Mouse (Mus musculus): ENCODE results near the gene Thsd7b.

Gene Thsd7b

DNA sequence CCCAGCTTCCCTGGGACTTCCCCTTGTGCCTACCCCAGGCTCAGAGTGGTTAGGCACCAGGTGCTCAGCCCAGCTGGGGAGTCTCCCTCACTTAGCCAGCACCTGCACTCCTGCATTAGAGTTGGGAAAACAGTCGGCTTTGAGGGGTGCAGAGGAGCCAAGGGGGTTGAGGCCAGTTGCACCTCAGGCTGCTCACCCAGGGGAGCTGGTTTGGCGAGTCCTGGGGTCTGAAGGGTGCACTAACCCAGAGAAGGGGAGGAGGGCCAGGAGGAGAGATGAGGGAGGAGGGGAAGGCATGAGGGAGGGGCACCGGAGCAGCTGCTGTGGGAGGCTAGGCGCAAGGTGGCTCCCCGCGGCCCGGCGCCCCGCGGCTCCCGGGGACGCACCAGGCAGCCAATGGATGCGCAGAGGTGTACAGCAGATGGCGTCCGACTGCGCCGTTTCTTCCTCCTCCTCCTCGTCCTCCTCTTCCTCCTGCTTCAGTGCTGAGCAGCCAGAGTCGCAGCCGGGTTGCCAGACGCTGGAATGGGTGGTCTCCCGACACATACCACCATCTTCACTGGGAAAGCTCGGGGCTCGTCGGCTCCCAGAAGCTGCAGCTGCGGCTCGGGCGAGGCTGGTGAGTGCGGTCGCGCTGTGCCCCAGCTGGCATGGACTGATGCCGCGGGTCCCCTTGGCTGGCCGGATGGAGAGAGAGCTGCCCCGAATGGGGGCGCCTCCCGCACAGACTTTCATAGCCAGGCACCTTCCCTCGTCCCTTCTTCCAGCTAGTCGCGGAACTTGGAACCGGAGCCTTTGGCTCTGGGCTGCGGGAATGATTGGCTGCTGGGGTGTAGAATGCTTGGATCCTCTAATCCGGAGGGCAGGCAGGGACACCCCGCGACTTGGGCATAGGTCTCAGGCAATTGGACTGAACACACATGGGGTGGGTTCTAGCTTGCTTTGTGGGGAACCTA, at the start of gene Thsd7b:
Gene Thsd7b (plus strand): TSS at position 321 of the 956 bp plus-strand sequence.
- no peak for DNase-seq (ENCODE audit: low read depth)

- DNase-seq (ENCODE audit: low read depth), result no peak
These were observed 28.8 kb upstream of the Thsd7b start for GRCm38 (mm10) chr1:129244292-129244691.

GRCm38 (mm10) chr1:129250704-129251443, 22.2 kb upstream of the Thsd7b start:
- no peak for DNase-seq (ENCODE audit: low read depth)

GRCm38 (mm10) chr1:129266684-129267083, 6.4 kb upstream of the Thsd7b start:
- no peak for DNase-seq (ENCODE audit: low read depth)

- DNase-seq (ENCODE audit: low read depth), result no peak
These were observed 31.1 kb downstream of the Thsd7b start for GRCm38 (mm10) chr1:129304173-129304572.

DNA sequence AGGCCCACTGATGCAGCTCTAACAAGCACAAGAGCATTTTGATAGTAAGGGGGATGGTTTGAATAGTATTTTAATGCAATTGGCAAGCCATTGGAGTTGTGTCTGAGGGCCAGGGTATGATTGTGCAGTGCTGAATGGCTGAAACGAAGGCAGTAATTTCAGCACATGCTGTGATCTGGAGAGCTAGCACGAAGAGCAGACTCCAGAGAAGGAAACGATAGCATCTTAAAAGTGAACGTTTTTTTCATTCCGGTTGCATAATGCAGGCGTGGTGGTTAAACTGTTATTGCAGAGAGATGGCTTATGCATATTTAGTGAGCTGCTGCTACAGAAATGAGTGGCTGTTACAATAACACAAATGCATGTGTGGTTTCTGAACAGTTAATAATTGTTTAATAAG, 51.3 kb downstream of the Thsd7b start:
- DNase-seq (ENCODE audit: low read depth), result no peak

DNA sequence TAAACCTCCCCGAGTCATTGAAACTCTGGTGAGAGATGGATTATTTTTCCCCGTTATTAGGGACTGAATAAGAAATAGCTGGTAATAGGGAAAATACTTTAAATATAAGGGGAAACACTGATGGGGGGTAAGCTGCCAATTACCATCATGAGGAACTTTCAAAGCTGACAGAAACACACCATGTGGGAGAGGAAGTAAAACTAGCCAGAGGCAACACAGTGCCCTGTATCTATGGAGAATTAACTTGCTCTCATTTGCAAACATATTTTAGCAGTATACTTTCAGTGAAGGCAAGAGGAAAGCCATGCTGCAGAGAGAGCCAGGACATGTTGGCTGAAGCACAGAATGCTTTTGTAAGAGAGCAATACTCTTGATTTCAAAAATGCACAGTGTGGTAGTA, 51.7 kb downstream of the Thsd7b start:
- no peak for DNase-seq (ENCODE audit: low read depth)

DNA sequence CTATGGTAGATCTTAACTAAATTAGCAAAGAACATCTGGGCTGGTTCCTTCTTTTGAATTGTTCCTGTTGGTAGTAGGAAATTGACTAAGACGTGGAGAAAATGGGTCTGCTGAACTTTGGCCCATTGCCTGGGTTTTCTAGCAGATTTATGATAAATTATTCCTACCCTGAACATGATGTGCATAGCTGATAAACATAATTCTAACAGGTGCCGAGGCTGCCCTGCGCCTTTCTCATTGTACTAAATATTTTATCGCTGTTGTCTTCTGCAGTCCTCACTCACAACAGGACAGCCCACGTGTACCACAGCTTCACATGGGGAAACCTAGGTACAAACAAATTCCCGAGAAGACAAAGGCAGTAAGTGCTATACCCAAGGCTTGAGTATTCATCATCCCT, 83.5 kb downstream of the Thsd7b start:
- DNase-seq (ENCODE audit: low read depth), result no peak

- DNase-seq (ENCODE audit: low read depth), result no peak
These were observed 84.3 kb downstream of the Thsd7b start for GRCm38 (mm10) chr1:129357378-129357777.

DNA sequence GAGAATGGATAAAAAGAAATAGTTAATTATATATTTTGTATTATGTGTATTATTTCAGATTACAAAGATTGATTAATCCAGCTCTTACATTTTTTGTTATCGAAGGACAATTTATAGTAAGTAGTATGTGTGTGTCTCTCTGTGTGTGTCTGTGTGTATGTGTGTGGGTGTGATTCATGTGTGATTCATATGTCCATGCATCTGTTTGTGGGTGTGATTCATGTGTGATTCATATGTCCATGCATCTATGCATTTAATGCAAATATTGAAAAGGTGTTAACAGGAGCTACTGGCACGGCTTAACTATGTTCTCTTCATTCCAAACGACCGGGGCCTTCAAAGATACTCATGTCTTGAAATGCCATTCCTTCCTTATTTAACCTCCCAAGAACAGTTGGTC, 90.3 kb downstream of the Thsd7b start:
- no peak for DNase-seq (ENCODE audit: low read depth)

DNA sequence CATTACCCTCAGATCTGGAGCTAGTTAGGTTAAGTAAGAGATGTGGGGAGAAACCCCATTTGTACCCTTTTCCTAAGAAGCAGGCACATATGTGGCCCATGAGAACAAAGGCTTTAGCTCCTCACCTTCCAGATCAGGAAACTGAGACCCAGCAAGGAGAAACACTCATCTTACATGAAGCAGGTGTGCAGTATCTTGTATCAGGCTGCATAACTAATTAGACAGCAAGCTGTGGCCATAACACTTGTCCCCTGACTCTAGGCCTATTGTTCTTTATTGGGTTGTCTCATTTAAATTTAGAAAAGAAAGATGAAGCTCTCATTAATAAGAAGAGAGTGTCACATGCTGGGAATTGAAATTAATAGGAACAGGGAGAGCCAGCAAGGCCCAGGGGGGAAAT, 91.7 kb downstream of the Thsd7b start:
- no peak for DNase-seq (ENCODE audit: low read depth)

- DNase-seq (ENCODE audit: low read depth), result no peak
These were observed 92.5 kb downstream of the Thsd7b start for GRCm38 (mm10) chr1:129365590-129365989.

DNA sequence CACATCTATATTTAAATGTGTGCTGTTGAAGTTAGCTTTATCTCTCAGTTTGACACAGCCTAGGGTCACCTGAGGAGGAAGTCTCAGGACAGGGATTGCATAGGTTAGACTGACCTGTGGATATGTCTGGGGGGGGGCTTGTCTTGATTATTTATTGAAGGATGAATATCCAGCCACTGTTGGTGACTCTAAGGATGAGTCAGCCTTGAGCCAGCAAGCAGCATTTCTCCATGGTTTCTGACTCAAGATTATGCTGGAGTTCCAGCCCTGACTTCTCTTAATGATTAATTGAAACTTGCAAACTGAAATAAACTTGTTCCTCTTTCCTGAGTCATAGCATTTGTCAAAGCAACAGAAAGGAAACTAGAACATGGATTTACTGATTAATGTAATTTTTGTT, 113.4 kb downstream of the Thsd7b start:
- DNase-seq (ENCODE audit: low read depth), result no peak

DNA sequence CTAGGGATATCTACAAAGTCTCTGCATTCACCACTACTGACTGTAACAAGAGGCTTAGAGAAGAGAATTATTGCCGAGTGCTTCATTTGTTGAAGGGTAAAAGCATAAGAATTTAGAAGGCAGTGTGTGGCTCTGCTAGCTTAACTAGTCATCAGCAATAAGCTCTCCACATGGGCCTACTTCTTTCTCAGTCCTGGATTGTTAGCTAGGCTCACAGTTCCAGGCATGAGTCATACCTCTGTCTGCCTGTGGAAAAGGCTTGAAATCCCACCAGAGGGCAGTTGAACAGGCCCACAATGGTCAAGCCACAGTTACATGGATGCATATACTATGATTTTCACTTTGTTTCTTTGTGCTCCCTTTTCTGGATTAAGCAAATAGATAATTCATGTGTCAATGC, 138.5 kb downstream of the Thsd7b start:
- DNase-seq (ENCODE audit: low read depth), result no peak

DNA sequence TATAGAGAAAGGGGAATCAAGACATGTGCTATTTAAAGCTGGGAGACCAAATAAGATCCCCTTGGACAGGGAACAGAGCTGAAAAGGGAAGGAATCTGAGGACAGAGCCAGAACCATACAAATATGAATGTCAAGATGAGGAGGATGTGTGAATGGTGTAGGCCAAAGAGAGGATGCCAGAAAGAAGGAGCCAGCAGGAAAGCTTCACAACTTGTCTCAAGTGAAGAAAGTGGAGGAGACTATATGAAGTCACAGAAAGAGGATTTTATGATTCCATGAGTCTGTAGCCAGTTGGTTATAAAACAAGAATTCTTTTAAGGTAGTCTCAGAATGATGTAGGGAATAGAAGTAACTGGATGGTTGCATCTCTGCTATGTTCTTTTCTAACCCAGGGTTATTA, 148.5 kb downstream of the Thsd7b start:
- no peak for DNase-seq (ENCODE audit: low read depth)

- no peak for DNase-seq (ENCODE audit: low read depth)
These were observed 191.3 kb downstream of the Thsd7b start for GRCm38 (mm10) chr1:129464414-129464813.

DNA sequence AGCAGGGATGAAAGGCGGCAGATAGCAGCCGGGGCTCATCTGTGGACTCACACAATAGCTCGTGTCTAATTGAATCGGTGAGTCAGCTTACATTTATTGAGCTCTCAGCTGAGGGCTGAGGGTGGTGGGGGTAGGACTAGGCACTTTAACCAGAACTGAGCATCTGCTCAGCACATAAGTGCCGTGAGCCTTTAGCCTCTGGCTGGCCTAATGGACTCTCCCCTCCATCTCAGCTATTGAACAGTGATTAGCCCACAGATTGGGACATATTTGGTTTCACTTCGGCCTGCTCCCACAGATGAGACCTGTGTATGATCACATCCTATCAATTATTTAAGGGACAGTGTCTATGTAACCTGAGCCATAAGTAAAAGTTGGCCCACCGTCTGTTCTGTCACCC, 200.4 kb downstream of the Thsd7b start:
- DNase-seq (ENCODE audit: low read depth), result no peak

- no peak for DNase-seq (ENCODE audit: low read depth)
These were observed 211.3 kb downstream of the Thsd7b start for GRCm38 (mm10) chr1:129484266-129485031.

DNA sequence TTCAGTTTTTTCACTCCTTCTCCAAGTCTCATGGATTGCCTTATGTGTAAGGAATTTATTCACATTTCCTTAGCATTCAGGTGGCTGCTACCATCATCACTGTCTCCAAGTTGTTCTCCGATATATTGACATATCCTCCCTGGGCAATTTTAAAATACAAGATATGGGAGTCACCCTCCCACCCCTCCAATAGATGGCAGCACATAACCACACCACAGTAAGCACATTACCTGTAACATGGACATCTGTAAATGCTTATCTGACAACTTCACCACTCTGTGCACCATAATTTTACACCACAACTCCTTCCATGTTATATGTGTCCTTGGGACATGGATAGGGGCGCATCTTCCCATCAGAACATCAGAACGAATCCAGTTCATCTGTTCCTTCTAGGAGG, 218.0 kb downstream of the Thsd7b start:
- no peak for DNase-seq (ENCODE audit: low read depth)

DNA sequence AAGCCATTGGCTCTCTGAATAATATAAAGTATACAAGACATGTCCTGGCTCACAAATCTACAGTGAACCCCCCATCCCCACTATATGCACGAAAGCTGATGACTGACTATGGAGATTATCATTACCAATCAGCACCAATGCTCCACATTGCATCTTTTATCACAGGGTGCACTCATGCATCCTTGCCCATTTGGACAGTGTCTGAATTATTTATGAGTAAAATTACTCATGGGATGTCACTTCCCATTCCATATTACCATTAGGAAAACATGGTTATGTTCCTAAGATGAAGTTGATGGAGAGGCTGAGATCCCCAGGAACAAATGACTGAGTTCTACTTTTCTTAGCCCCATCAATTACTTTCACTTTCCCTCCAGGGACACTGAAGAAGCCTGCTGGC, 220.8 kb downstream of the Thsd7b start:
- DNase-seq (ENCODE audit: low read depth), result no peak

DNA sequence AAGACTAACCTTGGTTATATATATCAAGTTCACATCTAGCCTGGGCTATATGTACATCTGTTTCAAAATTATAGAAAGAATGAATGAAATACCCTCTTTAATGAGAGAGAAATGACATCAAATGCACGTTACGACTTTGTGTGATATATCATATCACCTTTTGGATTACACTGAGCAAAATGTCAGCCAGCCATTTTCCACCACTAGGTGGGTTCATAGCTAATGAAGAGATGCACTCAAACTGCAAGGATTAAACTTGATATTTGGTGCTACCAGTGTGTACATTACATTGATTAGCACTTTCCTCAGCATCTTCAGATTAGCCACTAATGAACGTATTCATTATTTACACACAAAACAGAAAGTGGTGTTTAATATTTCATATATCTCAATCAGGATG, 228.6 kb downstream of the Thsd7b start:
- DNase-seq (ENCODE audit: low read depth), result no peak

DNA sequence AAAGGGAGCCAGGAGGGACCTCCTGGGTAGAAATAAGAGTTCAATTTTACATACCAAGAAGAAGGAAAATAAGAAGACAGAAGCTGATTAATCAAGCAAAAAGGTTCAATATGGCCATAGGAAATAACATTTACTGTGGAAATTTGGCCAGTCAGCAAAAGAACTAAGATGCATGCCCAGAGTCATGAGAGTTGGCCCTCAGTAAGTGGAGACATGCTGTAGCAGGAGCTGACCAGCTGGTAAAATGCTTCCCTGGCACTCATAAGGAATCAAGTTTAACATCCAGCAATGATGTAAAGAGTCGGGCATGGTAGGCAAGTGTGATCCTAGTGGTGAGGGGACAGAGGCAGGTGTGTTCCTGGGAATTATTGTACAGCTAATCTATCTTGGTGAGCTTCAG, 243.3 kb downstream of the Thsd7b start:
- DNase-seq (ENCODE audit: low read depth), result no peak

- no peak for DNase-seq (ENCODE audit: low read depth)
These were observed 246.6 kb downstream of the Thsd7b start for GRCm38 (mm10) chr1:129519751-129520150.

Data from c-Kit-positive CD71-positive TER-119-negative erythroid progenitor cells, embryonic 14.5 days (primary cell).